Mouse (Mus musculus) C2C12 (cell line): ENCODE data around the gene Prpf38b. TPM values are rescaled to one million over a fixed set of nuclear protein-coding genes. Genes with fewer than 3 reads are reported as not detected.

Source experiments
- H3K27me3 ChIP-seq: one replicate; pipeline ENCODE4 v1.6.1; 2011; ENCODE audit not compliant: control insufficient read depth, insufficient read depth, insufficient read length
- H3K36me3 ChIP-seq: one replicate; pipeline ENCODE4 v1.6.1; 2011; ENCODE audit not compliant: control insufficient read depth, insufficient read depth
- H3K4me3 ChIP-seq: one replicate; pipeline ENCODE4 v1.5.1; 2011; ENCODE audit warnings: mild to moderate bottlenecking, control low read depth; ENCODE audit not compliant: poor library complexity, insufficient read depth, severe bottlenecking
- H3K79me2 ChIP-seq: one replicate; pipeline ENCODE4 v1.6.1; 2011; ENCODE audit not compliant: control insufficient read depth, insufficient read depth
- H3K79me3 ChIP-seq: one replicate; pipeline ENCODE4 v1.6.1; 2011; ENCODE audit warnings: low read depth, control low read depth
- H3ac ChIP-seq: one replicate; pipeline ENCODE3; 2011; ENCODE audit warnings: low read depth; ENCODE audit not compliant: control insufficient read depth, insufficient read length
- CEBPB ChIP-seq: IDR thresholded peaks from one replicate; pipeline ENCODE4 v1.6.1; 2011; ENCODE audit warnings: low read depth, mild to moderate bottlenecking, control low read depth, moderate library complexity
- CTCF ChIP-seq: IDR thresholded peaks from one replicate; pipeline ENCODE4 v1.5.1; 2011; ENCODE audit not compliant: control insufficient read depth, insufficient read depth, insufficient read length
- FOSL1 ChIP-seq: IDR thresholded peaks from one replicate; pipeline ENCODE4 v1.8.0; 2011; ENCODE audit warnings: mild to moderate bottlenecking, low read length; ENCODE audit not compliant: poor library complexity, insufficient read depth, severe bottlenecking
- MAX ChIP-seq: IDR thresholded peaks from one replicate; pipeline ENCODE4 v1.6.1; 2011; ENCODE audit warnings: mild to moderate bottlenecking, control low read depth
- MYOD1 ChIP-seq: IDR thresholded peaks from one replicate; pipeline ENCODE4 v1.6.1; 2011; ENCODE audit warnings: low read depth; ENCODE audit not compliant: control insufficient read depth, insufficient read length
- MYOG ChIP-seq: IDR thresholded peaks from one replicate; pipeline ENCODE4 v1.6.1; 2011; ENCODE audit not compliant: control insufficient read depth, insufficient read length; ENCODE audit errors: extremely low read depth
- USF1 ChIP-seq: IDR thresholded peaks from one replicate; pipeline ENCODE4 v1.6.1; 2011; ENCODE audit warnings: low read depth, mild to moderate bottlenecking, control low read depth, moderate library complexity
- polyA plus RNA-seq: library from polyadenylated mRNA; unstranded; fragments of >200 nt; fragmentation: generic; extraction: Trizol; gene quantifications from one replicate; pipeline ENCODE4 v1.2.1, GENCODE M21; 2012; ENCODE audit warnings: missing spikeins

The Prpf38b gene
- polyA plus RNA-seq, 1 experiment, result 19.5 TPM

DNA sequence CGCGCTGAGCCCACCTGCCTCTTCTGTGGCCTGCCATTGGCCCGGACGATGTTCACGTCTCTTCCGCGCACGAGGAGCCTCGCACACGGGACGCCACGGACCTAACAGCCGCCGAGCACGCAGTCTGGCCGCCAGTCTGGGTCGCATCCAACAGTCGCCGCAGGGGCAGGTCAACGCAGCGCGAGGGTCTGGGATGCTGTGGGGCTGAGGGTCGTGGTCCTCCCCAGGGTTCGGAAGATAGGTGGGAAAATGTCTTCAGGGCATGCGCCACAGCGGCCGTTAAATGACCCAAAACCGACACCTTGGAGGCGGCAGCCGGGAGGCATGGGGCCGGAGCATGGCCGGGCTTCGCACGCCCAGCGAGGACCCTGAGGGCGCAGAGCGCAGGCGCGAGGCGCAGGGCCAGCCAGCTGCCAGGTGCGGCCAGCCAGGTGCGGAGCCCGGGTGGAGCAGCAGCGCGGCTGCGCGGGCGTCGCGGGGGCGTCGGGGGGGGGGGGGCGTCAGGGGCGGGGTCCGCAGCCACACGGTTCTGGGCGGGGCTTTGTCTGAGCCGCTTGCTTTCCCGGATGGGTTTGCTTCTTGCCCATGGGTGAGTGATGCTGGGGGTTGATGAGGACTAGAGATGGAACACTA lies 28.6 kb upstream of the Prpf38b start, which contains the start of gene Gm9857:
TSS of gene Gm9857 (minus strand) at position 445 of the 633 bp plus-strand sequence.
- no peaks in the 10 kb centered on the region for H3K79me2 ChIP-seq
- H3K4me3 ChIP-seq, result no peak within 1 kb of the TSS
- H3K27me3 ChIP-seq, result no peaks in the 10 kb centered on the region
- H3K79me3 ChIP-seq, result no peaks in the 10 kb centered on the region
- H3ac ChIP-seq, result no peak within 1 kb of the TSS
- no peaks in the 10 kb centered on the region for H3K36me3 ChIP-seq
- TF ChIP-seq MYOD1, result no peak
- TF ChIP-seq CEBPB, result no peak
- TF ChIP-seq FOSL1, result no peak
- no peak for TF ChIP-seq CTCF
- TF ChIP-seq MAX, result no peak
- no peak for TF ChIP-seq MYOG
- TF ChIP-seq USF1, result no peak

DNA sequence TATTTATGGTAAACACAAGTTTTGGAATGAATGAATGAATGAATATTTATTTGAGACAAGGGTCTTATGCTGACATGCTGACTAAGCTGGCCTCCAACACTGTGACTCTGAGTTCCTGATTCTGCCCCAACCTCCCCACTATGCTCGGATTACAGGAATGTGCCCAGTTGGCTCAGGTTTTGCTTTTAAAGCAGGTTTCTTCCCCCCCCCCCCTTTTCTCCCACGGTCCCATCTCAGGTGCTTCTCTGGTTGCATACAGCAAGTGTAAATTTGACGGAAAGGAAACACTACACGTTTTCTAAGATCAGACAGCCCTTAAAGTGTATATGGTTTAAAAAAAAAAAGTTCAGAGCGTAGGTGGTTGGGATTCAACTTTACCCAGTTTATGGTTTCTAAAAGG lies 28.0 kb upstream of the Prpf38b start, which contains the start of gene Henmt1:
TSS of gene Henmt1 (plus strand) at position 301 of the 400 bp plus-strand sequence.
- Histone ChIP-seq H3K36me3 (no peaks in the 10 kb centered on the region), H3K79me2 (no peaks in the 10 kb centered on the region), H3K27me3 (no peaks in the 10 kb centered on the region), H3K4me3 (no peak within 1 kb of the TSS), H3ac (no peak within 1 kb of the TSS), H3K79me3 (no peaks in the 10 kb centered on the region)
- no peak for TF ChIP-seq USF1
- no peak for TF ChIP-seq MYOD1
- TF ChIP-seq MAX, result no peak
- no peak for TF ChIP-seq FOSL1
- TF ChIP-seq CTCF, result no peak
- no peak for TF ChIP-seq CEBPB

DNA sequence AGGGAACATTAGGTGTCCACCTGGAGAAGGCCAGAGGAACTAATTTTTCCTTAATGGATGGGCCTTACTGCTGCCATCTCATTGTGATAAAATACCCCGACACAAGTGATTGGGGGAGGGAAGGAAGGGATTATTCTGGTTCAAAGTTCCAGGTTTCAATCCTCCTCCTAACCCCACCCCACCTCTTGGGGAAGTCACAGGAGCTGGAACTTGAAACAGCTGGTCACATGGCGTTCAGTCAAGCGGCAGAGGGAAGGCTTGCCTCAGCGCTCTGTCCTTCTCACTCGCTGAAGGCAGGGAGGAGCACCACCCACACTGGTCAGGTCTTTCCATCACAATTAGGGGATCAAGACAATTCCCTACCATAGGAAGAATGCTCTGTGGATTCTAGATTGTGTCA lies 27.2 kb upstream of the Prpf38b start:
- Histone ChIP-seq H3K27me3 (no peaks in the 10 kb centered on the region), H3K79me2 (no peaks in the 10 kb centered on the region), H3K79me3 (no peaks in the 10 kb centered on the region), H3K4me3 (no peak overlapping the region), H3K36me3 (no peaks in the 10 kb centered on the region), H3ac (no peak overlapping the region)
- TF ChIP-seq FOSL1 (no peak), MYOG (no peak), CTCF (no peak), CEBPB (no peak), USF1 (no peak), MAX (no peak), MYOD1 (no peak)

DNA sequence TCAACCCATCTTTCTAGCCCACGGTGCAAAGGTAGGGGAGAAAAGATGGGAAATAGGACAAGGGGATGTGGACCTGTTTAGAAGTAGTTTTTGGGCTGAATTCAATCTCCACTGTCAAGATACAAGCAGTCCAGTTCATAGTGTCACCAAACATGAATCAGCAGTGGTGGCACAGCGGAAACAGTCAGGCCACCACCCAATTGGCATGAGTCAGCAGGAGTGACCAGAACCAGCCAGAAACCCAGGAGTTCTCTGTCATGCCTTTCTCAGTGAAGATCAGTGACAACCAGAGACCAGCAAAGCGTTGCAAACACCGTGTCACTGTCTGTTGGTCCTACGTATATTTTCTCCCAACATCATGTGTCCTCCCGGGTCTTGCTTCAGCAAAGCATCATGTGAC lies 22.0 kb upstream of the Prpf38b start:
- no peak for TF ChIP-seq FOSL1
- no peak for TF ChIP-seq CEBPB
- TF ChIP-seq CTCF, result no peak
- TF ChIP-seq MYOD1, result no peak
- TF ChIP-seq MYOG, result no peak
- TF ChIP-seq USF1, result no peak
- no peak for TF ChIP-seq MAX
- H3K4me3 ChIP-seq, result no peak overlapping the region
- H3K79me2 ChIP-seq, result no peaks in the 10 kb centered on the region
- no peaks in the 10 kb centered on the region for H3K27me3 ChIP-seq
- no peaks in the 10 kb centered on the region for H3K36me3 ChIP-seq
- no peaks in the 10 kb centered on the region for H3K79me3 ChIP-seq
- H3ac ChIP-seq, result no peak overlapping the region

DNA sequence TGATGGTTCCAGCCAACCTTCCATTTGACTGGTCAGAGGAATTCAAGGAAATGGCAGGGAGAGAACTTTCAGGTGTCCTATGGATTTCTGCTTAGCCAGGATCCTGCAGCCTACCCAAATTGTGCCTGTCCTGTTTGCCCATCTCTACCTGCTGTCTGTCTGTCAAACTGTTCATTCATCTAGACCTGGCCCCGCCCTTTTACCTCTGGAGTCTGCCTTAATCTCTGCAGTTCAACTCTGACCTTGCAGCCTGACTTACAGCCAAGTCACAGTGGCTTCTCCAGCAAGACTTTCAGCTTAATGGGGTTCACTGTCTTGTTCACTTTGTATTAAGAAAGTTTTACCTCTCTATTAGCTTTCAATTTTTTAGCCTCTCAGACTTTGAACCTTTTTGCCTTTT lies 14.8 kb upstream of the Prpf38b start:
- no peak overlapping the region for H3K4me3 ChIP-seq
- no peaks in the 10 kb centered on the region for H3K36me3 ChIP-seq
- no peak for TF ChIP-seq FOSL1
- TF ChIP-seq CEBPB, result no peak
- no peak for TF ChIP-seq MAX
- TF ChIP-seq MYOD1, result no peak
- TF ChIP-seq CTCF, result no peak
- no peak overlapping the region for H3ac ChIP-seq
- no peaks in the 10 kb centered on the region for H3K79me3 ChIP-seq
- no peaks in the 10 kb centered on the region for H3K27me3 ChIP-seq
- H3K79me2 ChIP-seq, result no peaks in the 10 kb centered on the region

DNA sequence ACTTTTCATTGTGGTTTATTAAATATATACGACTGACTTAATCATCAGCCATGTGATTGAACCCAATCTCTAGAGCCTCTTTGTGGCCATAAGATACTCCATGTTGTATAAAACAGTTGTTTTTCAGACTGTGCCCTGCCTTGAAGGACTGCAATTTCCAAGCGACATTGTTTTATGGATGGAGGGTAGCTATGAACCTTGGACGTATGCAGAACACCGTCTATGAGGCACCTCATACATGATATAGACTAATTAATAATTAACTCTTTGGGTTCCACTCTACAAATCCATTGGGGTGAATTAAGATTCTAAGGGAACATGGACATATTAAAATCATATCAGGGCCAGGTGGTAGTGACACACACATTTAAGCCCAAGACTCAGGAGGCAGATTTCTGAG lies 14.2 kb upstream of the Prpf38b start:
- H3K79me3 ChIP-seq, result no peaks in the 10 kb centered on the region
- no peaks in the 10 kb centered on the region for H3K36me3 ChIP-seq
- H3ac ChIP-seq, result no peak overlapping the region
- H3K4me3 ChIP-seq, result no peak overlapping the region
- H3K27me3 ChIP-seq, result no peaks in the 10 kb centered on the region
- H3K79me2 ChIP-seq, result no peaks in the 10 kb centered on the region
- no peak for TF ChIP-seq USF1
- TF ChIP-seq MYOG, result no peak
- no peak for TF ChIP-seq MYOD1
- no peak for TF ChIP-seq FOSL1
